Mouse (Mus musculus) kidney, postnatal 25 days (tissue): ENCODE measurements around the gene Slc2a12.

Experiments
- DNase-seq, 2 experiments: peaks; one replicate each; pipeline ENCODE4 v3.0.0; 2021; ENCODE audit warnings: mixed read lengths in 2 of 2

Gene Slc2a12

DNA sequence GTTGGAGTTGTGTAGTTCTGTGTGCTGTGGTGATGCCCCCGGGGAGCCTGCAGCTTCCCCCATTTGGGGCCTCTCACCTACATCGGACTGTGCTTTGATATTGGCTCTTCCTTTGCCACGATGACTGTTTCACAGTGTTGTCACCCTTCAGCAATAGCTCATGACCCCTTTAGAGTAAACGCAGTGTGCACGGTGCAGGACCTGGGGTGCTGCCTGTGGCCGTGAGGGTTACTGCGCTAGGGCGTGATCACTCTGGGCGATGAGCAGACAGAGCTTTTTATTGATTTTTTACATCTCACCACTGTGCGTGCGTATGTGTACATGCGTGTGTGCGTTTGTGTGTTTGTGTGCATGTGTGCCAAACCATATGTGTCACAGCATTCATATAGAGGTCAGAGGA lies 23.7 kb downstream of the Slc2a12 start:
- DNase-seq = no peak

DNA sequence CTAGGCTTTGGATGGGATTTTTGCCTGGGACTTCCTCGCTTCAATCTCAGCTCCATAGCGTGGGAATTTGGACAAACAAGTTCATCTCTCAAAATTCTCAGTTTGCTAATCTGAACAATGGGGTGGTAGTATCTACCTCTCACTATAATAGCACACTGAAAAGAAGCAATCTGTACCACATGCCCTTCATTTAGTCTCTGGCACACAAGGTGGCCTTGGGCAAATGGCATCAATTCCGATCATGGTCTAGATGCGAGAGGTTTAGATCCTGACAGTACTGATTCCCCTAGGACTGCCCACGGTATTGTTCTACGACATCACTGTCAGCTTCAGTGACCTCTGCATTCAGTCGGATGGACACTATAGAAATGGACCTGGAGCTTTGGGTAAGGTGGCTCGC lies 29.4 kb downstream of the Slc2a12 start:
- DNase-seq = no peak

DNA sequence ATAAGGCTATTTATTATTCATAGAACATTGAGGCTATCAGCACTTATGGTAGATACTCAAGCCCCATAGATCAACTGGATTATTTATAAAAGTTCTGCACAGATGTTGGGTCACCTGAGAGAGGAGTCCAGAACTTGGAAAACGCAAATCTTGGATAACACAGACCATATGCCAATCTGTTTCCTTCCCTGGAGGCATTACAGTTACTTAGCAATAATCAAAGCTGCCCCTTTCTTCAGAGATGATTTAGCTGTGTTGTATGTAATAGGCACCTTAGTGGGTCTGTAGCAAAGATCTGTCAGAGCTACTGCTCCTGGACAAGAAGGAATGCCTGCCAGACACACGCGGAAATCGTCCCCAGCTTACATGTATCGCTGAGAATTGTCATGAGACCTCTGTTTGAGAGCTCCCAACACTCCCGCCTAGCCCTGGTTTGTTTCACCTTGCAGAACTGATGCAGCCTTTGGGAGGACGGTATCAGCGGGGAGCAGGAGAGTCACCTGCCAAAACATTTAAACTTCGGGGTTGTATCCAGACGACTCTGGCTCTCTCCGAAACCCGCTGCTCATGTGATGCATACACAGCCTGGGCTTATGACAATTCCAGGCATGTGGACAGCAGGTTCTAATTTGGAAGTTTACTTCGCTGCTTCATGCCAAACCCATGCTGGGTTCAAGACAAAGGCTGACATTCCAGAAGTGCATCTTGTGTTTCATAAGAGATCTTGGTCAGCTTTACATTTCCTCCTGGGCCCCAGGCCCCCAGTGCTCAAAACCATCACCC lies 31.2 kb downstream of the Slc2a12 start:
- no peak for DNase-seq

DNA sequence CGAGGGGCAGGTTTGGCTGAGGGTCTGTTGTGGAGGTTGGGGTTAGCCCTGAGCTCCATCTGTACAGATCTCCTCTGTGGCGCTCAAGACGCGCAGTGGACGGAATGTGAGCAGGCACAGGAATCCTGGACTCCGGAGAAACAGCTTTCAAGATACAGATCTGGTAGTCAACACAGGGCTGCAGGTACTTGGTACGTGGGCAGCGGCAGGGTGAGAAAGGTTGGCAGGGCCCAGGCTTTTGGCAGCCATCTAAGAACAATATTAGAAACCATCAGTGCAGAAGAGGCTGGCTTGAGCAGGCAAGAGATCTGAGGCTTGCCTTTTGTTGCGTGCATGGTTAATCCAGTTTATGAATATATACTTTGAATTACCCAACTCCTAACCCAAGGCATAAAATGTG lies 51.4 kb downstream of the Slc2a12 start:
- peak; percentile 13 to 59 for DNase-seq

DNA sequence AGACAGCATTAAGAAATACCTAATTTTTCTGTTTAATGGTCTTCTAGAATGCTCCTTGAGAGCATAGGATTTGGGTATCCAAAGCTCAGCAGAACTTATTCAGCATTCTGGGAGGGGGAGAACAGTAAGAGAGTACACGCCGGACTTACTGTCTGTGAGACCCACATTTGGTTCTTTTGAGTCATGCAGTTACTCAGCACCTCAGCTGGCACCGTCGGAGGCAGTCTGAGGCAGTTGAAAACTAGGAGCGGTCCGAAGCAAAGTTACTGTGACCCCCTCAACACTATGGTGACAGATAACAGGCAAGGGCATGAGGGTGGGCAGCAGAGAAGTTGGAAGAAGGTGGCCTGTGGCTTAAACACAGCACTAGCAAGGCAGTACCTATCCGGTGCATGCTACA lies 52.1 kb downstream of the Slc2a12 start:
- DNase-seq = no peak

DNA sequence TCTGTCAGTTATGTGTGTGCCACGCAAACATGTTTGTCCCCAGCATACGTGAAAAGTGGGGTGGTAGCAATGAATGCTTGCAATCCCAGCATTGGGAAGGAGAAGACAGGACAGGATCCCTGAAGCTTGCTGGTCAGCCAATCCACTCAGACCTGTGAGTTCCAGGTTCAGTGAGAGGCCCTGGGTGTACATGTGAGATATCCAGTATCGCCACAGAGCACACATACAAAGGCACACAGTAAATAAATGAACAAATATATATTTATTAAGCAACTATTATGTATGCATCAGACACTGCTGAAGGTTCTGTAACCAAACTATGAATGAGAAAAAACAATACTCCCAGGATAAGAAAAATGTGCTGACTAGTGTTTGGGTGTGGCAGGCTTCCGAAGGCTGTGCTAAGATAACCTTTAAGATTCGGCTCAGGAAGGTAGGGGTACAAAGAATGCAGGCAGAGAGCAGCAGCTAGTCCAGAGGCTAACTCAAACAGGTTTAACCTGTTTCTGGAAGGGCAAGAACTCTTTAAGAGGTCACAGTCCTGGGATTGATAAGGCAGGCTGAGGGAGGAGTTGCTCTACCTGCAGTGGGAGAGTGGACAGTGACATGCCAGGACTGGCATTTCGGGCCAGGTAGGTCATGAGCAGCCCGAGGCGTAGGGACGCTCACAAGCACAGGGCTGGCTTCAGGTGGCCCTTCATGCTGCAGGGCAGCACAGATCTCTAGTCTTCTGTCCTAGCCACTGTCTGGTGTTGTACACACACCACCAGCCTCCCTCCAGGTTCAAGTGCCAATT lies 53.5 kb downstream of the Slc2a12 start:
- DNase-seq = no peak

DNA sequence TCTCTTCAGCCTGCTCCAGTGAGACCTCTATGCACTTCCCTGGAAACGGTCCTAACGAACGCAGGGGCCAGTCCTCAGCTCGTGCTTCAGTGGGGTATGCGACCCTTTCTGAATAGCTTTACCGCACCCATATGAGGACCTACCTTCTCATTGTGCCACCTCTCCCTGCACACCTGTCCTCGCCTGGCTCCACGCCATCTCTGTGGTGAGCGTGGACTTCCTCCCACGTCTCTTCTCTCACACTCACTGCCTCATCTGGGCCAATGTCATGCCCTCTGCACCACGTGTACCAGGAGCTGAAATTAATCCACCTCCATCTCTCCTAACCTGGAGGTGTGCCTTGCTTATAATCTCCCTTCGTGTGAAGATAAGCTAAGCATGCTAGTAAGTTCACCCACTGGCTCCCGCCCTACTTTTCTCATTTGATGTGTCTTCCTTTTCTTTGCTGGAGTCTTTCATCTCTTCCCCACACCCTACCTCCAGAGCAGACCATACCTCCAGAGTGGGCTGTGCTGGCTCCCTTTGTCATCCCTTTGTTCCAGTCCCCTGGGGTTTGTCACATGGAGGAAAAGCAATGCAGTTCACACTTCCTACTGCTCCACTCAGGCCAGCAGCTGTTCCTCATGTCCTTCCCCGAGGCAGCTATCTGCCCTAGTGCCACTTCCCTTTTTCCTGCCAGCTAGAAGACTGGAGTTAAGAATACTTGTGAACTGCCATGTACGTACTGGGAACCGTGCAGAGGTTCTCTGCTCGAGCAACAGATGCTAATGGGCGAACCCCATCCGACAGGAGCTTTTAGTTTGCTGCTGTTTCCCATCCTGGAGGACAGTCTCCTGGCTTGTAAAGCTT lies 54.9 kb downstream of the Slc2a12 start:
- DNase-seq = no peak

DNA sequence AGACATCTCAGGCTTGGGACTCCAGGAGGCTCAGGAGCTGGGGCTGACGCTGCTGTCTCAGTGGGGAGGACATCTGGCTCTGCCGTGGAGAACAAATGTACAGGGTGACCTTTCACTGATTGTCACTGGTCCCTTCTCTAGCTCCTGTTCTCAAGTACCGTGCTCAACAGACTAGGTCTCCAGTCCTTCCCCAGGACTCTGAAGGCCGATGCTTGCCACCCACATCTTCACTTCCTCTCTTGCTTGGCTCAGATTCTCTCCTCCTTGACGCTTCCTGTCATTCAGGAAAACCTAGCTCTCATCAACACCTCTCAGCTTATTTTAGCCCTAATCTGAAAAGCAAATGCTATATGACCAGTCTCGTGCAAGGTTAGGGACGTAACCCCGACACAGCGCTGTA lies 56.0 kb downstream of the Slc2a12 start:
- no peak for DNase-seq

DNA sequence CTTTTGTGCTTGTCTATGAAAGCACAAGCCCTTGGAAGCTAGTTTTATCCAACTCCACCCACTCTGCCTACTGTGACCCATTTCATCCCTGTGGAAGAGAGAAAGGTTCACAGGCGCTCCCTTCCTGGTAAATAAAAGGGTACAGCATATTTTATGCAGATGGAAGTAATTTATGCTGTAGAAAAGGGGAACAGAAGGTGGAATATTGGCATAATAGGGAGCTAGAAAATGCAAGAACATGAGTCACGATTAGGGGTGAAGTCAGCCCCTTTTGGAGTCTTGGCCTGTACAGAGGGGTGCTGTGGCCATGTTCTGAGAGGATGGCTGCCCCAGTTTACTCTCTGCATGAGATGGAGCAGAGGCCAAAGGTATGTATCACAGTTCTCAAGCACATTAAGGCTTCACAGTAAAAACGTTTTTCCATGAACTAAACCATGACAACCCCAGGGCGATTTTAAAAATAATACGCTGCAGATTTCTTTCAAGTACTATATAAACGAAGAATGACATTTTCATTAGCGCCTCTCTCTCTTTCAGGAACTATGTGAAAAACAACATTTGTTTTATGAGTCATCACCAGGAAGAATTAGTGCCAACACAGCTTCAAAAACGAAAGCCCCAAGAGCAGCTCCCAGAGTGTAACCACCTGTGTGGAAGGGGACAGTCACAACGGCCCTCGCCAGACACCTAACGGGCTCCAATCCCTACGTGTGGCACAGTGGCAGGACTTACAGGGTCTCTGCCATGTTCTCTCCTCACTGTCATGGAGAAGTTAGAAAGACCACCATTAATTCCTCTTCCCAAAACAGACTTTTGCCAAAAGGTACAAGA lies 56.9 kb downstream of the Slc2a12 start:
- DNase-seq = no peak

DNA sequence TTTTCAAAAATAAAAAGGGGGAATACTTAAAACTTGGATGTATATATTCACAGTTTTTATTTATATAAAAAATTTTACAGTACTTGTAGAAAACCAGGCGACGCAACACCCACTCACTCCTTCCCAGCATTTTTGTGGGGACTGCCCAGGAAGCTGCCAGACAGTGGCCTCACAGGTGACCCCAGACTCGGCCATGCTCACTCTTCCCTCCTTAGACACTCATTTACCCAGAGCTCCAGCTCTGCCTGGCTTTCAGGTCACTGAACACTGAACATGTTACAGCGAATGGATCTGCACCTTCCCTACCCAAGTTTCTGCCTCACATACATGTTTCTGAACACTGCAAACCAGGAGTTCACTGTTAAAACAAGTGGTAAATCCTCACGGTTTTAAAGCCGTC lies 59.0 kb downstream of the Slc2a12 start:
- peak in 1 of 2 experiments; percentile 60 for DNase-seq

DNA sequence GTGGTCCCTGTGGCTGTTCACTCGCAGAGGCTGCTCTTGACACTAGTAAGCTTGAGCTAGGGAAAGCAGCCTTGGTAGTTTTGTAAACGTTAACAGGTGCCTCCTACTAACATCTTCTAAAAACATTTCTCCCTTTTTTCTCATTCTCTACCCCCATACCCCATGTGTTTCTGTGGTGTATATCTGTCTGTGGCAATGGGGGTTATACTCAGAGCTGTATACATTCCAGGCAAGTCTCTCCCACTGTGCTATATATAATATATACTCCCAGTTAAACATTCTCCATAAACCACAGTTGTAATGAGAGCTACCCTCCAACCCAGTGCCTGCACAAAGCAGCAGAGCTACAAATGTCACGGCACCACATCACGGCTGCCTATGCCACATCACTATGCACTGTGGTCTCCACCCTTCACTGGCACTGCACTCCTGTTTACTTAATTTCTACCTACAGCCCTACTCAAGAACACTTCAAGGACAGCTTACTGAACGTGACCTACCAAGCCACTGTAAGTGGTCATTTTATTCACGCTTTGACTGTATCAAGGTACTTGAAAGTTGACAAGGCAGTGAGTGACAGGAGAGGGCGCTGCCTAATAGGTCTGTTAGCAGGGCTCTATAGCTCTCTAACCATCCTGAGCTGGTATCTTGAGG lies 63.5 kb downstream of the Slc2a12 start:
- DNase-seq = no peak

DNA sequence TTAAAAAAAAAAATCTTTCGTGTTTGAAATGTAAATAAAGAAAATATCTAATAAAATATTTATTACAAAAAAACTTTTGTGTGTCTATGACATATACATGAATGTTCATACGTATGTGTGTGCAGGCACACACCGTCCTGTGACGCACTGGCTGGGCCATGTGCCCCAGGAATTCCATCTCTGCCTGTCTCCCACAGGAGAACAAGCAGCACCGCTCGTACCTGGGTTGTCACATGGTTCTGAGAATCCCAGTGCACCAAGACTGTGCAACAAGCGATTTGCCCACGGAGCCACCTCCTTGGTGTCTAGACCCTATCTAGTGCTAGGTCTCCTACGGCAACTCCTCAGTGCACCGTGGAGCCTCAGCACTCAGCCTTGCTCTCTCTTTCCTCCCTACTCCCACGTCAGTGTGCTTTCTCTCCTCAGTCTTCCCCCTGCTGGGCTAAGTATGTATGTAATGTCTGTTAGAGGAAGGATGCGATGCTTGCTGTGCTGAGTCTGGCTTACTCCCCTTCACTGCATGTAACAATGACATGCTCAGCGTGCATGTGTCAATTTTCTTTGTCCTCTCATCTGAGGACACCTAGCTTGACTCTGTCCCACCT lies 65.5 kb downstream of the Slc2a12 start:
- no peak for DNase-seq

DNA sequence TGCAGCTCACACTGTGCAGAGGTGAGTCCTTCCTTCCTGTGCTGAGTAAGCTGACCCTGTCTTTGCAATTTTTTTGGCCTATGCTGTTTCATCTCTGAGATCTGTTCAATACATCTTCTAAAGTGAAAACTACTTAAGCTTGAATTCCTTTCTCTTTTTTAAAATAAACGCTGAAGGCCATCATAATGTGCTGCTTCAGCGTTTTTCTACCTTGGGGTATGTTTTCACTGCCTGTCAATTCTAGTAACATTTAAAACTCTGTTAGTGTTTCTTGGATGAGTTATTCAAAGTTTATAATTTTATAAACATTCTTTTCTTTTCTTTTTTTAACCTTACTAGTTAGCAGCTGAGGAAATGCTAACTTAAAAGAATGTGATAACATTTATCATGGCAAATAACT lies 68.1 kb downstream of the Slc2a12 start:
- no peak for DNase-seq

DNA sequence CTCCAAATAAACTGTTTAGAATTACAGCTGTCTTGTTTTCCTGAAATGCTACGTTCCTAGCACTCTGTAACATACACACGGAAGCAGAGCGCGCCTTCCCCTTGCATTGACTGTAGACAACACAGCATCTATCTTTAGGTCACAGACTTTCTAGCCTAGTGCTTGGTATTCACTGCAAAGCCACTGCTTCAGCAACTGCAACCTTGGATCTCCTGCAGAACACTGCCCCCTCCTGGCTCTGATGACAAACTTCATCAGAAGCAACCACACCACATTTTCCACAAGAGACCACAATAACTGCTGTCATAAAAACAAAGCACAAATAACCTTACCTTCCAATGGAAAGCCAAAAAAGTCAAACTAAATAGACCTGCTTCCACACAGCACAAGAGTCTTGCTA lies 69.7 kb downstream of the Slc2a12 start:
- DNase-seq = peak; percentile 62 to 65

DNA sequence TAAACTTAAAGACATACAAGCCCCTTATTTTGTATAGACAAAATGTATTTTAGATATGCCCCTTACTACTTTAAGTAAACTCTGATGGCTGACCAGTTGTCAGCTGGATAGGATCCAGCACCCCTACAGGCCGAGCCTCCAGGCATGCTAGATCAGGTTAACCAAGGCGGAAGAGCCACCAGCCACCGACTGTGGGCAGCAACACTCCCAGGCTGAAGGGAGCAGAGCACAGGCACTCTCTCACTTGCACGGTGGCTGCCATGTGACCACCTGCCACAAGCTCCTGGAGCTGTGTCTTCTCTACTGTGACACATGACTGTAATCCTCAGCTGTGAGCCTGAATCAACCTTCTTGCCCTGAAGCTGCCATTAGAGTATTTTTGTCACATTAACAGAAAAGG lies 73.7 kb downstream of the Slc2a12 start:
- DNase-seq = no peak

DNA sequence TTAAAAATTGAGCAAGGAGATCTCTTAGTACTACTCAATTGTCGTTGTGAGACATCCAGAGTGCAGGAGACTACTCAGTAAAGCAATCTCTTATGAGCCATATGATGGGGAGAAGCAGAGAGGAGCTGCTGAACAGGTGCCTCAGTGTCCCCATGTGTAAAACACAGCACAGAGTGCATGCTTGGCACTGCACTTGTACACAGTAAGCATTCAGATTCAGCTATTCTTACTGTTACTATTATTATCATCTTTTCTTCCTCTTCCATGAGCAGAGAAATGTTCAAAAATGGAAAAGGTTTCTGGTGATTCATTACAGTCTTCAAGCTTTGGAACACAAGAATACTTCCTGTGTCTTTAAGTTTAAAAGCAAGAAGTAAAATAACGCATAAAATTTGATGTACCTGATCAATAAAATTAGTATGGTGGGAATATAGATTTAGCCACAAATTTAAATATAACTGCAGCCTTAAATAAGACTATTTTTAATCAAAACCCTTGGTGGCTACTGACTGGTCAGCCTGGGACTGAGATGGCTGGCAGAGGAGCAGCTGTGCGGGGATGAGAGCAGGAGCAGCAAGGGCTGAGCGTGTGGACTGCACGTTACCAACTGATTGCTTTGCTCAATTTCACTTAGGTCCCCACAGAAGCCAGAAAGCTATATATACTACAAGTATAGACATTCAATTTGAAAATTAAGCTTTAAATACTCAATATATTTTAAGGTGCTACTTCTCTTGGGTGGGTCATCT lies 76.1 kb downstream of the Slc2a12 start:
- DNase-seq = no peak

DNA sequence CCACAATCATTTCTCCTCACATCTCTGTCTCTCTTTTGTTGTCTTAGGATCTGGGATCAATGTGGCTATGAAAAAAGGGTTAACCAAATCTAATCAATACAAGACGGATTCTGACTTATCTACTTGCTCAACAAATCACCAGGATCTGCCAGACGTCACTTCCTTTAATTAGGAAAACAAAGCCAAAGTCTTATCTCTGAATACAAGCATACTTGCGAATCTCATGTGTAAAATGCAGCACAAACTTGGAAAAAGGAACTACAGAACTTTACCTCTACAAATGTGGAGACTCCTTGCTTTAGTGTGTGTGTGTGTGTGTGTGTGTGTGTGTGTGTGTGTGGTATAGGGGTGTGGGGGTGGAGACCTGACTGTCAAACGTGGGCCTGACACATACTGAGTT lies 80.4 kb downstream of the Slc2a12 start:
- DNase-seq = no peak

DNA sequence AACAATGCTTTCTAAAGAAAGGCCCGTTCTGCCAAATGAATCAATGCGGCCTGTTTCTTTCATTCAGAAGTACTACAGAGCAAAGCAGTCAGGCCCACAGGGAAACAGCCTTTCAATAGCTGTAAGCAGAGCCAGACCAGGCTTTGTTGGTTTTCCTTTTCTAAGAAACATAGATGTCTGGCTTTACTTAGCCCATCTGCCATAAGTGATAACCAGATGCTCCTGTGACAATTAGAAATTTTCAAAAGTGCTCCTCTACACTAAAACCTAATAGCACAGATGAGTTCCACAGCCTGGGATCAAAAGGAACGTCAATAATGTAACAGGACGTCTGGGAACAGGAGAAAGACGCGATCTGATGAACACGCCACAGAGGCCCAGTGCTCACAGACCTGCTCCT lies 81.5 kb downstream of the Slc2a12 start:
- no peak for DNase-seq

DNA sequence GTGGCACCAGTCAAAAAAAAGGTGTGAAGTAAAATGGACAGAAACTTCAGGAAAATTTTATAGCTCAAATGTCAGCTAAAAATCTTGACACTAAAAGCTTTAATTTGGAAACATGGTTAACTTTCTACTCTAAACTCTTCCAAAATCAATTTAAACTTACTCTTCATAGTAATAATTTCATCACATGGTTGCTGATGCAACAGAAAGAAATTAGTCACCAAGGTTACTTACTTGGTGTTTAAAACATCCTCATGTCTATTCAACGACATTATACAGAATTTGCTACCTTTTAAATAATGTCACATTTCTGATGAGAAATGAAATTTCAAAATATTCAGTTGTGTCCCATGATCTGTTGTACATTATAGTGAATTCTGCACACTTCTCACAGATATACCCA lies 83.4 kb downstream of the Slc2a12 start:
- no peak for DNase-seq

DNA sequence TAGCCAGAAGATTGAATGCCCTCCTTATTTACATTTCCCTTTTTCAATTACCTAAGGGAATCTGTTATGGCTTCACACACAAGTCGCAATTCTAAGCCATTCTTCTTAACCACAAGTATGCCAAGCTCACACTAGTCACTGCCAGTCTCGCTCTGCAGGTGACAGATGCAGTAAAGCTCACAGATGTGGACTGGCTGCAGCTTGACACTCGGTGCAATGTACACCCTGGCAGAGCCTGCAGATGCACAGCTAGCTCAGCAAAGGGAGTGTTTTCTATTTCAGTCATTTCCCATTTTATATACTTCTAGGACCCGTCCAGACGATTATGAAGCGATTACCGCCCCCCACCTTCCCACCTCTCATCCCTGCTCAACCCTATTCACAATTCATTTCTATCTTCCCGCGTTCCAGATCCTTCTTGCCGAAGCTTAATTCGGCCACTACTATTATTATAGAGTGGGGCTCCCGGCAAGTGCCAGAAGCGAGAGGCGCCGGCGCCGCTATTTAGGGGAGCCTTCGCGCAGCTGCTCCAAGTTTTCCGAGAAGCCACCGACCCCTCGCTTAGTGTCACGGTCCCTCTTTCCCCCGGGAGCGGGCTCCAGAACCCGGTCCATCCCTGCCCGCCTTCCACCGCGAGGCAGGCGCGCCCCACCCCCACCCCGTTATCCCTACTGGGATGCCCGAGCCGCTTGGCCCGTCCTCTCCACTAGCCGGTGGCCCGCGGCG lies 85.6 kb downstream of the Slc2a12 start:
- DNase-seq = peak in 1 of 2 experiments; percentile 38
